Mouse (Mus musculus): ENCODE measurements around the gene Gmip. TPM values are rescaled to one million over a fixed set of nuclear protein-coding genes. Genes with fewer than 3 reads are reported as not detected.

Gene Gmip
- total RNA-seq, 2 experiments from 2014 or later = 12.0 to 17.3 TPM

- no peak for DNase-seq
Observed at GRCm38 (mm10) chr8:69863387-69864020, 55.0 kb downstream of the Gmip start.

- DNase-seq = no peak
Observed at GRCm38 (mm10) chr8:69864180-69864579, 55.7 kb downstream of the Gmip start.

- DNase-seq = no peak
Observed at GRCm38 (mm10) chr8:69867696-69868326, 59.3 kb downstream of the Gmip start.

- no peak for DNase-seq
Observed at GRCm38 (mm10) chr8:69870003-69870765, 61.7 kb downstream of the Gmip start.

- no peak for DNase-seq
Observed at GRCm38 (mm10) chr8:69870907-69871306, 62.4 kb downstream of the Gmip start.

Other genes starting within 250 kb of the Gmip start
- 10 to 100 TPM; 18.7 to 21.5 TPM for gene Zfp868, start 183.1 kb upstream of the Gmip start, total RNA-seq (2021)
- gene Zfp964, start 154.2 kb upstream of the Gmip start, total RNA-seq (2021) = 1 to 10 TPM; 4.9 to 5.6 TPM
- gene Zfp869, start 98.0 kb upstream of the Gmip start, total RNA-seq (2021) = 10 to 100 TPM; 19.8 to 22.3 TPM
- 1 to 10 TPM; 5.2 to 5.7 TPM for gene Zfp963, start 58.7 kb upstream of the Gmip start, total RNA-seq (2021)
- 1 to 10 TPM in 1 of 2 experiments, not detected in 1; 1.3 TPM for gene Gm20422, start 33.8 kb upstream of the Gmip start, total RNA-seq (2021)
- gene Atp13a1, start 17.5 kb upstream of the Gmip start, total RNA-seq (2021) = 10 to 100 TPM; 40.3 to 40.6 TPM
- 10 to 100 TPM; 28.1 to 32.1 TPM for gene Zfp866, start 17.5 kb upstream of the Gmip start, total RNA-seq (2021)
- under 1 TPM; 0.60 to 0.68 TPM for gene Lpar2, start 13.8 kb downstream of the Gmip start, total RNA-seq (2021)
- gene Pbx4, start 23.8 kb downstream of the Gmip start, total RNA-seq (2021) = 10 to 100 TPM; 15.6 to 19.0 TPM
- under 1 TPM; 0.86 to 0.92 TPM for gene Cilp2, start 79.0 kb downstream of the Gmip start, total RNA-seq (2021)
- gene Tssk6, start 93.5 kb downstream of the Gmip start, total RNA-seq (2021) = under 1 TPM in 1 of 2 experiments, not detected in 1; 0.76 TPM
- gene Ndufa13, start 93.9 kb downstream of the Gmip start, total RNA-seq (2021) = 100 to 1,000 TPM; 154 to 159 TPM
- gene Yjefn3, start 94.0 kb downstream of the Gmip start, total RNA-seq (2021) = 10 to 100 TPM; 32.3 to 36.3 TPM
- 10 to 100 TPM; 31.4 to 33.4 TPM for gene Gatad2a, start 187.7 kb downstream of the Gmip start, total RNA-seq (2021)
- gene Mau2, start 234.1 kb downstream of the Gmip start, total RNA-seq (2021) = 10 to 100 TPM; 77.3 to 80.9 TPM
- 10 to 100 TPM; 47.0 to 51.3 TPM for gene Sugp1, start 234.1 kb downstream of the Gmip start, total RNA-seq (2021)